ENCODE assay signal across 11 mouse cellular contexts in genomic region chrX:101981450-101981849, GRCm38 (mm10).
DNase-seq lines count a peak whose midpoint lies in the region; ATAC-seq and TF ChIP-seq lines count a peak whose summit lies in the region.
"Had no signal": no experiment of that assay in that cellular context is flagged by ENCODE, and none has a peak within 500 bp of the region (broad histone marks: within the 10 kb centered on the region; RNA-seq: fewer than 3 reads in every experiment).

No protein-coding gene starts in this region.

- H3K4me1 ChIP-seq in kidney, embryonic 16.5 days (ENCODE audit: insufficient read depth, low read length) = 0 out of 2 replicates have a peak, but pooled peaks cover 4% of the 10 kb centered on the region
- H3K4me1 ChIP-seq in ES-Bruce4 (ENCODE audit: control insufficient read depth, insufficient read depth, low read length) = peaks cover 7% of the 10 kb centered on the region
- H3K4me1 ChIP-seq in lung, postnatal 0 days (ENCODE audit: insufficient read depth, low read depth, low read length) = no peaks in the 10 kb centered on the region
- H3K4me1 ChIP-seq in limb, embryonic 10.5 days = peaks cover 38% of the 10 kb centered on the region
- H3K4me1 ChIP-seq: forebrain, embryonic 12.5 days had no signal

- H3K27ac ChIP-seq in kidney, embryonic 16.5 days (ENCODE audit: low read length) = no peak overlapping the region
- H3K27ac ChIP-seq in ES-Bruce4 (ENCODE audit: insufficient read depth, low read length) = no peak overlapping the region
- no peak overlapping the region for H3K27ac ChIP-seq in lung, postnatal 0 days (ENCODE audit: low read length)
- H3K27ac ChIP-seq in limb, embryonic 10.5 days = no peak overlapping the region
- H3K27ac ChIP-seq: forebrain, embryonic 12.5 days; hindbrain, embryonic 14.5 days; limb, embryonic 15.5 days had no signal

- no peak for TF ChIP-seq EP300 in ES-Bruce4 (IDR thresholded peaks at IDR 0.05; ENCODE audit: insufficient read depth, low read depth, low read length)
- no peak for TF ChIP-seq EP300 in lung, postnatal 0 days (IDR thresholded peaks at IDR 0.05)

- DNase-seq in kidney, adult 9 months = peak; percentile 14
- DNase-seq in CD4-positive helper T cell, adult 2 months (ENCODE audit: low read depth, low spot score) = peak; percentile 10
- peak; percentile 29 for DNase-seq in lung, postnatal 0 days (ENCODE audit: low spot score)
- no peak for DNase-seq in limb, embryonic 10.5 days (ENCODE audit: low spot score)
- no peak for DNase-seq in urinary bladder, adult 18-20 months (ENCODE audit: low spot score in 2 of 2)
- DNase-seq in spleen, adult 12 weeks (ENCODE audit: low spot score) = no peak

- H3K4me3 ChIP-seq in kidney, embryonic 16.5 days (ENCODE audit: low read length) = no peak overlapping the region
- H3K4me3 ChIP-seq in ES-Bruce4 (ENCODE audit: low read depth, low read length) = no peak overlapping the region
- no peak overlapping the region for H3K4me3 ChIP-seq in lung, postnatal 0 days (ENCODE audit: low read depth, low read length)
- H3K4me3 ChIP-seq in limb, embryonic 10.5 days = no peak overlapping the region
- H3K4me3 ChIP-seq: forebrain, embryonic 12.5 days; limb, embryonic 15.5 days had no signal

- H3K27me3 ChIP-seq in kidney, embryonic 16.5 days (ENCODE audit: insufficient read depth, low read length) = peaks cover 28% of the 10 kb centered on the region; the same call in 1 of the 2 replicates
- no peaks in the 10 kb centered on the region for H3K27me3 ChIP-seq in ES-Bruce4 (ENCODE audit: control insufficient read depth, insufficient read depth, low read length, poor library complexity, severe bottlenecking)
- no peaks in the 10 kb centered on the region for H3K27me3 ChIP-seq in lung, postnatal 0 days (replicated peaks; ENCODE audit: insufficient read depth, low read length)
- H3K27me3 ChIP-seq in limb, embryonic 10.5 days (ENCODE audit: low read depth, poor library complexity, severe bottlenecking) = peaks cover 98% of the 10 kb centered on the region

- H3K36me3 ChIP-seq in kidney, embryonic 16.5 days (ENCODE audit: insufficient read depth, low read length) = no peaks in the 10 kb centered on the region
- no peaks in the 10 kb centered on the region for H3K36me3 ChIP-seq in ES-Bruce4 (ENCODE audit: control insufficient read depth, insufficient read depth, low read length, poor library complexity, severe bottlenecking)
- no peaks in the 10 kb centered on the region for H3K36me3 ChIP-seq in lung, postnatal 0 days (ENCODE audit: insufficient read depth, low read length)
- H3K36me3 ChIP-seq in limb, embryonic 10.5 days = no peaks in the 10 kb centered on the region
- H3K36me3 ChIP-seq: forebrain, embryonic 12.5 days; limb, embryonic 15.5 days had no signal

- WGBS in kidney, embryonic 16.5 days = 43% methylated on average over 2 of the region's 2 CpGs
- 10% methylated on average over 2 of the region's 2 CpGs for WGBS in lung, postnatal 0 days
- 41% methylated on average over 2 of the region's 2 CpGs for WGBS in limb, embryonic 10.5 days

- H3K9me3 ChIP-seq in kidney, embryonic 16.5 days (ENCODE audit: low read length) = no peaks in the 10 kb centered on the region
- no peaks in the 10 kb centered on the region for H3K9me3 ChIP-seq in ES-Bruce4 (replicated peaks; ENCODE audit: control insufficient read depth, insufficient read depth, low read length, poor library complexity, severe bottlenecking)
- no peaks in the 10 kb centered on the region for H3K9me3 ChIP-seq in lung, postnatal 0 days (ENCODE audit: low read length)
- no peaks in the 10 kb centered on the region for H3K9me3 ChIP-seq in limb, embryonic 10.5 days (replicated peaks)
- H3K9me3 ChIP-seq: forebrain, embryonic 12.5 days; limb, embryonic 15.5 days had no signal

- ATAC-seq in kidney, embryonic 16.5 days (ENCODE audit: low FRiP score, low TSS enrichment) = no peak
- ATAC-seq in lung, postnatal 0 days = no peak

- TF ChIP-seq POLR2A in ES-Bruce4 (IDR thresholded peaks at IDR 0.05; ENCODE audit: insufficient read depth, low read length) = no peak

- no peak overlapping the region for H3K9ac ChIP-seq in kidney, embryonic 16.5 days (replicated peaks; ENCODE audit: low read length)
- no peak overlapping the region for H3K9ac ChIP-seq in ES-Bruce4 (ENCODE audit: low read depth, poor library complexity, severe bottlenecking)
- H3K9ac ChIP-seq in lung, postnatal 0 days (replicated peaks; ENCODE audit: low read depth) = no peak overlapping the region
- H3K9ac ChIP-seq: forebrain, embryonic 12.5 days; hindbrain, embryonic 14.5 days; limb, embryonic 15.5 days had no signal

- TF ChIP-seq CTCF in ES-Bruce4 (IDR thresholded peaks at IDR 0.05; ENCODE audit: low read depth, low read length) = peak; percentile 25
- peak; percentile 71 for TF ChIP-seq CTCF in lung, postnatal 0 days (IDR thresholded peaks at IDR 0.05)

- H3K4me2 ChIP-seq in kidney, embryonic 16.5 days (replicated peaks; ENCODE audit: low read depth, low read length) = no peak overlapping the region
- no peak overlapping the region for H3K4me2 ChIP-seq in lung, postnatal 0 days (replicated peaks; ENCODE audit: low read depth, low read length)
- H3K4me2 ChIP-seq: forebrain, embryonic 12.5 days; hindbrain, embryonic 14.5 days; limb, embryonic 15.5 days had no signal

Comparison
In these comparisons a context has a peak if more than half of its experiments do, and no peak if none do; other contexts are left out.
1. DNase-seq: peak in kidney, adult 9 months (single experiment), CD4-positive helper T cell, adult 2 months (single experiment) and lung, postnatal 0 days (single experiment); none in limb, embryonic 10.5 days (single experiment), urinary bladder, adult 18-20 months (0 of 2) and spleen, adult 12 weeks (single experiment).